Mouse (Mus musculus): ENCODE results near the gene Bid.
A peak's percentile ranks its signal among the peaks of the same experiment; 100 is the strongest.
"Not testable (repeated sequence)": the region's sequence is repeated elsewhere in the genome, so short reads cannot be mapped to it uniquely, and the experiment has no call there.

Gene Bid

DNA sequence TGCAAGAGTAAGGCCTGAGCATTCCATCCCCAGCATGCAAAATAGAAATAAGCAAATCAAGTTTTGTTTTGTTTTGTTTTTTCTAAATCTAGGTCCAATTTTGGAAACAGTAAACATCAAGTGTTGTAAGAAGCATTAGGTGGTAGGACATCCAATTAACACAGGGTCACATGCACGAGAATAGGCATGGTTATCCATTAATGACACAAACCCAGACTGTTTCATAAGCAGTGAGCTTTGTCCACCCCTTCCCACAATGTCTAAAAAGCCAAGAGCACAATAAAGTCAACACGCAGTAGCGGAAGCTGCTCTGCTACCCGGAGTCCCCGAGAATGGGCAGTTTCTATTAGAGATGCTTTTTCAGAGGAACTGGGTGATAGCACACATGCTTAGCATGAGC is 11.5 kb downstream of the Bid start:
- no peak for DNase-seq (ENCODE audit: low read depth, low spot score)

DNA sequence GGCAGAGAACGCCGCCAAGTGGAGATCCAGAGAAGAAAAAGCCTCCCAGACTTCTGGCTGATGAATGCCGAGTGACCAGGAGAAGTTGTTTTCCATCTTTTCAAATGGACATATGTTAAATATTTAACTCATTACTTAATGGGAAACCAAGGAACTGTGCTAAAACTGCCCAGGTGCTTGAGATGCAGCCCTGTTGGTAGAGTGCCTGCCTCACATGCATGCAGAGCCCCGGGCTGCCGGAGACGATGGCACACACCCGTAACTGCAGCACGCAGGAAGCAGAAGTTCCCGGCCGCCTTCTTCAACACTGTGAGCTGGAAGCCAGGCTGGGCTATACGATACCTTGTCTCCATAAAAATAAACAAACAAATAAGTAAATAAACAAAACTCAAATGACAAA is 12.7 kb downstream of the Bid start:
- DNase-seq (ENCODE audit: low read depth, low spot score) = no peak

DNA sequence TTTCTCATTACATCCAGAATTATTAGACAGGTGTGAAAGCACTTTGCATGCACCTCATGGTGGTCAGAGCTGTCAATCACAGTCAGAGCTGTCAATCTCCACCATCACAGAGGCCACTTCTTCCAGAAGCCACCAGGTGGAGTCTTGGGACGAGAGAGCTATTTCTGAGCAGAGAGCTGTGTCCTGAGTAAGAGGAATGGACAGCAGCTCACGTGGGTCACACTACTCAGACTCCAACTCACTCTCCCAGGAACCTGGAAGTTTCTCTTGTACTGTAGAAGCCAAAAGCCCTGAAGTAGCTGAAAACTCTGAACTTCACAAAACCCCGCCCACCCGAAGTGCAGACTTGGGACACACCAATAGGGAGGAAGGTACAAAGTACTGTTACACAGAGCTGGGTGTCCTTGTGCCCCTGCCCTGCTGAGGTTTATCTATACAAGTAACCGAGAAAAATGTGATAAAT is 13.2 kb downstream of the Bid start:
- peak; percentile 32 for DNase-seq (ENCODE audit: low read depth, low spot score)

DNA sequence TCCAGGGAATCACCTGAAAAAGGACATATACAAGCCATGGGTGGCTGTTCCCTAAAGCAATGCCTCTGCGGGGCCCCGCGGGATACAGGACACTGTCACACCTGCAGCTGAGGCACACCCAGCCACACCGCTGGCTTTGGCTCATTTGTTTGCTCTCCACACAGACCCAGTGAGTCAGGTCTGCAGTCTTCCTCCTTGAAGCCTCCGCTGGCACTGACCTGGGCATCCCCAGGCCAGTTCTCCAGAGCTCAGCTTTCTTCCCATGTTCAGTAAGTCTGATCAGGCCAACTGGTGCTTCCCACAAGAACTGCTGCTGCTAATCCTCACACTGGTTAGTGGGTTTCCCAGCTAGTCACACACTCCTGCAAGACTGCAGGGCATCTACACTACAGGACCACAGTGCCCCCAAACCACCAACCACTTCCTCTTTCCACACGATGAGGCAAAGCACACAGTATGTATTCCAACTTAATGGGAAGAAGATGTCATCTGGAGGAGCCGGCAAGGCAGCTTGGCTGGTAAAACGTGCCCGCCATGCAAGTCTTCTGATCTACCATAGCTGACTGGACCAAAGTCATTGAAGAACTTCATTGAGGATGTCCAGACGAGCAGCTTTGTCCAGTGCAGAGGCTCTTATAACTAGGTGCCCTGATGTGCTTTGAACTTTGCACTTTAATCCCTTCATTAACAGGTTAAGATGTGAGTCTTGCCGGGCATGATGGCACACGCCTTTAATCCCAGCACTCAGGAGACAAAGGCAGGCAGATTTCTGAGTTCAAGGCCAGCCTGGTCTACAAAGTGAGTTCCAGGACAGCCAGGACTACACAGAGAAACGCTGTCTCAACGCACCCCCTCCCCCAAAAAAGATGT is 14.6 kb downstream of the Bid start:
- no peak for DNase-seq (ENCODE audit: low read depth, low spot score)

DNA sequence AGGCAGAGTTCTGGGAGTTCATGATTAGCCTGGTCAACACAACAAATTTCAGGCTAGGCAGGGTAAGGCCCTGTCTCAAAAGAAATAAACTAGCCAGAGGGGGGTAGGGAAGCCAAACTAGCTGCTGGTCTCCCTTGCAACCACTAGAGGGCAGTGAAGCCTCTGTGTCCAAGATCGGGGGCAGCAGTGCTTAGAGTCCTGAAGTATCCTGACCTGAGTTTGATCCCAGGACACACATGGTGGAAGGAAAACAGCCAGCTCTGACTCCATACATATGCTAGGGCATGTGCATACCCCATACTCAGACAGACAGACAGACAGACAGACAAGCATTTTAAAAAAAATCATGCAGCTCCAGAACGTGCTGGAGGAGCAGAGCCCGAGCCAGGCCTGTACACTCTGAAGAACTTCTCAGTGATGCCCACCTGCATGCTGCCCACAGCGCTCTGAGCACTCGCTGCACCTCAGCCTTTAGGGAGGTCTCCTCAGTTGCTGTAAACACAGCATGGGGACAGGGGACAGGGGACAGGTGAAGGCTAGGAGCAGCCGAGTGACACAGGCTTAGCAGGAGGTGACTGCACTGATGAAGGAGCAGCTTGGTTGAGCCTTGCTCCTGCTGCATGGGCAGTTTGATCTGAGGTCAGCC is 18.3 kb downstream of the Bid start:
- DNase-seq (ENCODE audit: low read depth, low spot score) = peak; percentile 70

DNA sequence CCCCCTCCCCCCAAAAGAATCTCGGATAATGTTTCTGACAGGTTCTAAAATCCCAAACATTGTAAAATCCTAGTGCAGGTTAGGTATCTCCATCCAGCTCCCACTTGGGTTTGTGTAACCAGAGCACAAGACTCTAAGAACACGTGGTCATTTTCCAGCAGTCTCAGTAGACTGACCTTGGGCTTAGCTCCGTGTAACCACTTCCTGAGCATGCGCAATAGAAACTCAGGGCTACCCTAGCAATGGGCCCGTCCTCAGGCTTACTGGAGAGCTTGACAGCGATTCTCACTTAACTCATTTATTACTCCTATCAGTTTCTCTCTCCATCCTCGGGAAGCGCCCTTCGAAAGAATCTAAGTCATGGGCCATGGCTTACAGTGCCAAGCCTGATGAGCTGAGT is 22.1 kb downstream of the Bid start:
- no peak for DNase-seq (ENCODE audit: low read depth, low spot score)

DNA sequence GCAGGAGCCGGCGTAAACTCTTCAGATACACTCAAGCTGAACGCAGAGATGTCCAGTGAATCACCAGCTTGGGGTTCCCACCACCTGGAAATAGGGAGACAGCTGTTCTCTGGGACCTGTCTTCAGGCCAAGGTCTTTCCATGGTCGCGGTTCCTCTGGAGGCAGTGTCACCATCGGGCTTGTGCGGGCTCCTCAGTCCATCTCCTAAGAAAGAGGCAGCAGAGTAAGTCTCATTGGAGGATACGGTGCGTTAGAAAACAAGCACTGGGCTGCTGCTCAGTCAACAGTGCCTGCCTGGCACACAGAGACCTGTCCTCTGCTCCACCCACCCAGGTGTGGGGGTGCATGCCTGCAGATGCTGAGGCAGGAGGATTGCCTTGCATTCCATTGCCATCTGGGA is 22.6 kb downstream of the Bid start:
- DNase-seq (ENCODE audit: low read depth, low spot score) = no peak

DNA sequence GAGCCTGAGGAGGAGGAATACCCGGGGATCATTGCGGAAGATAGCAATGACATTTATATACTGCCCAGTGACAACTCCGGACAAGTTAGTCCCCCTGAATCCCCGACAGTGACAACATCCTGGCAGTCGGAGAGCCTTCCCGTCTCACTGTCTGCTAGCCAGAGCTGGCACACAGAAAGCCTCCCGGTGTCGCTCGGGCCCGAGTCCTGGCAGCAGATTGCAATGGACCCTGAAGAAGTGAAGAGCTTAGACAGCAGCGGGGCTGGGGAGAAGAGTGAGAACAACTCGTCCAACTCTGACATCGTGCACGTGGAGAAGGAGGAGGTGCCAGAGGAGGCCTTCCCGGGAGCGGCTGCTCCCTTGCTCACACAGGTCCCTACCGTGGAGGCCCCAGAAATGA is 30.0 kb downstream of the Bid start:
- no peak for DNase-seq (ENCODE audit: low read depth, low spot score)

DNA sequence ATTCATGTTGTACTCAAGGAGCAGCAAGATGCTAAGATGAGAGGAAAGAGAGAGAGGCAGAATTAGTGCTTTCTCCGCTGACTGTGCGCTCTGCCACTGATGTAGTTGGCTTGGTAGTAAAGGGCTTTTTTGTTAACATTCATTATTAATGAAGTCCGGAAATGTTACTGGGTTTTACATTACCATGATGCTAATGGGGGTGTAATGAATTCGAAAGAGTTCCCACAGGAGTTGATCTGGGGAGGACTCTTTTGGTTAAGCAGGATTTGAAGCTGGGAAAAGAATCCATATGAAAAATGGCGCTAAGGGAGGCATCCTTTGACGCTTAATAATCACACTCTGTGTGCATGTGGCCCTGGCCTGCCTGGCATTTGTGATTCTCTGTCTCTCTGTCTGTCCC is 32.2 kb downstream of the Bid start:
- no peak for DNase-seq (ENCODE audit: low read depth, low spot score)

DNA sequence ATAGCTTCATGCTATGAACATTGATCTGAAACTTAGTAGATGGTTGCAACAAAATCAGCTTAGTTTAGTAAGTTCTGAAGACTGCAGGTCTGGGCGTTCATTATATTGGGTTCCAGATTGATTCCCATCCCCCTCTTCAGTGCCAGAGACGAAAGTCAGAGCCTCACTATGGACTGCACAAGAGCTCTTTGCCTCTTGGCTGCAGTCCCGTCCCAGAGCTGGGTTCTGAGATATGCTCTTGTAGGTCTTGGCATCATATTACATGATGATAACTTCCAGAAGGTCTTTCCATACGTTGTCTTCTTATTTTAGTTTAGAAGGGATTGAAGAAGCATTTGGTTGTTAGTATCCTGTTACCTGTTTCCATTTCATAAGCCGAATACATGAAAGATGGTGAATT is 37.6 kb downstream of the Bid start:
- DNase-seq (ENCODE audit: low read depth, low spot score) = no peak

DNA sequence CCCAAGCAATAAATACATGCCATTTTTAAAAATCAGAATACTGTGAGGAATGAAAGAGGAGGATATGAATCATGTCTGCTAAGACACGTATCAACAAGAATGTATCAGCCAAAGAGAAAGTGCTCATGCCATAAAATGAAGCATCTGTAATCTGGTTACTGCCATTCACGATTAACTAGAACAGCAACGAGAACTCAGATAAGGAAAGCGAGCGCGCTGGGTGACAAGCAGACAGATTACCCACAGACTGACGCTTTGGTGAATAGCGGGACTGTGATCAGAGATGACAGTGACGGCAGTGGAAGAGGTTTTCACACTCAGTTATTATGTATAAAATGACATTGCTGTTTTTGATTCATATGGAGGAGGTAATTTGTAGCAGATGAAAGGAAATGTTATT is 42.8 kb downstream of the Bid start:
- no peak for DNase-seq (ENCODE audit: low read depth, low spot score)

DNA sequence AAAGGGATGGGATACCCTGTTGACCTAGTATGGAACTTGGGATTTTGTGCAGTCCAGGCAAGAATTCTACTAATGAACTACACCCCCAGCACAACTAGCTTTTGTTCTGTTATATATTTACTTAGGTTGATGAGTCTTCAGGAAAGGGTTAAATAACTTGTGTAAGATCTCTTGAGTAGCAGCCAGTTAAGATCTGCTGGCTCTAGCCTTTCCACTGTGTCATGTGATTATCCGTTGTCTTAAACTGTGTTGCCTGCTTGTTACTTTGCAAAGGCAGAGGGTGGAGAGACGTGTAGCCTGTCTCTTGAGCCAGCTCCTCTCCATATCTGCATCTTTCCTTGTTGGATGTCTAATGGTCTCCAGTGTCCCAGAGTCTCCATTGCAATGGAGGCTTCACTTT is 45.4 kb downstream of the Bid start:
- no peak for DNase-seq (ENCODE audit: low read depth, low spot score)

DNA sequence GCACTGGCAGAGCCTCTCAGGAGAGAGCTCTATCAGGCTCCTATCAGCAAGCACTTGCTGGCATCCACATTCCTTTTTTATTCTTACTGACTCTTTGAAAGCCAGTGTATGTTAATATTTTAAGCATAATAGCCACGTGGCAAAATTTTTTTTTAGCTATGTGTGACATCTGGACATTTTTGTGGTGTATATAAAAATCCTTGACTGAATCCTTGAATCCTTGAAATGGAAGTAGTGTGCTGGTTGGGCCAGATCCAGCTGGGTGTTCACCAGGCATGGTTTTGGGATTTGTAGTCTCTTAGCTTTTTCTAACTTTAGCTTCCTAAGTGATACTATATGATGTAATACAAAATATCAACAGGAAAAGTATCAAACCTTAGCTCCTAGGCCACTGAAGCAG is 47.8 kb downstream of the Bid start:
- DNase-seq (ENCODE audit: low read depth, low spot score) = no peak

DNA sequence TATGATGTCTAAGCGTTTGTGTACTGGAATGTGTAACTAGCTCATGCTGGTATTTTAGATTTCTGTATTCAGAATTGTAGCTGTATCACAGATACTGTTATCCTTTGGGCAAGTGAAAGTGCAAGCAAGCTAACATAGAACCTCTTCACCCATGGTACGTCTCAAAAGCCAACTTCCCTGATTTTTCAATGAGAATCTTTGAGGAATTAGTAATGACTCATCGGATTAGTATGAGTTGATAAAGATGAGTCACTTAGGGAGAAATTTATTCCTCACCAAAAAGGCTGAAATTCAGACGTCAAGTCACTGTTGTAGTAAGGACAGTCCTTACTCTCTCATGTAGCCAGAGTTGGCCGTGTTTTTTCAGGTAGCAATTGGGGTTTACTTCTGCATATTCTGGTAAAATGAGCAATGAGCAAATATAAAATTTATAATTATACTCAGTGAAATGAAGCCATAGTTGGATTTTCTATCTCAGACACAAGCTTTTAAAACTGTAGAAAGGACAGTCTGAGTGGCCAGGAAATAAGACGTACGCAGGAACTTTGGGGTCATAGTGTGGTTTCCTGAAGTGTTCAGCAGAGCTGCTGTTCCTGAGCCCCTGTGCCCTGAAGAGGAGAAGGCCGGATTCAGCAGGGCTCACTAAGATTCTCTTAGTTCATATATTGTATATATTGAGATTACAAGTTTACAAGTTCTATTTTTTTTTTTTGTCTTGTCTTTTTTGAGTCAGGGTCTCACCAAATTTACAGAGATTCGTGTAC is 50.4 kb downstream of the Bid start:
- no peak for DNase-seq (ENCODE audit: low read depth, low spot score)

DNA sequence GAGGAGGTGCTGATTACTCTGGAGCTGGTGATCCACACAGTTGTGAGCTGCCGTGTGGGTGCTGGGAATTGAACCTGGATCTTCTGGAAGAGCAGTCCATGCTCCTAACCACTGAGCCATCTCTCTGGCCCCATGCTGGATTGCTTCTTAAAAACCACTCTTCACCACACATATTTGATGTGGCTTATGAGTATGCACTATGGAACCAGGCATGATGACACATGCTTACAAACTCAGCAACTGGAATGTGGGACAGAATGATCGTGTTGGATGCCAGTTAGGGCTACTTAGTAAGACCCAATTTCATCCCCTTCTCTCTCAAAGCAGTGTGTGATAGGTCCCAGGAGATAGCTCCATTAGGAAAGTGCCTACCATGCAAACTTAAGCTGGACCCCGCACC is 56.6 kb downstream of the Bid start:
- DNase-seq (ENCODE audit: low read depth, low spot score) = no peak

DNA sequence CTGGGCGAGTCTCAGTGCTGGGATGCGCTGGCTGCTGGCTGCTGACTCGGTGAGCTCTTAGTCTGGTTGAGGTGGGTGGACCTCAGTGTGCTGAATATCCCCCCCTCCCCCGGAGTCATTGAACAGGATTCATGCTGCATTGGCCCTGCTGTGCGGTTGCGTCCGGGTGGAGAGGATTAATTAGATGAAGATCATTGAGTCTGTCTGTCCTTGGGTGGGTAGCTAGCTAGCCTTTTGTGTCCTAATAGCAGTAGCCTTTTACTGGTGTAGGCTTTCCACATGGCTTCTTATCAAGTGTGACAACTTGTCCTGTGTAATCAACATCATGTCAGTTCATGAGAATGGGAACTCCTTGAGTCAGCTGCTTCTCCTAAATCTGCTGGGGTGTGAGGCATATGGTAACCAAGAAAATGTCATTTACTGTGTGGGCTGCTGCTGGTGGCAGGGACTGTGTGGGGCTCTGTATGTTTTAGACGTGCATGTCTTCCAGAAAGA is 58.4 kb downstream of the Bid start:
- DNase-seq (ENCODE audit: low read depth, low spot score) = no peak

DNA sequence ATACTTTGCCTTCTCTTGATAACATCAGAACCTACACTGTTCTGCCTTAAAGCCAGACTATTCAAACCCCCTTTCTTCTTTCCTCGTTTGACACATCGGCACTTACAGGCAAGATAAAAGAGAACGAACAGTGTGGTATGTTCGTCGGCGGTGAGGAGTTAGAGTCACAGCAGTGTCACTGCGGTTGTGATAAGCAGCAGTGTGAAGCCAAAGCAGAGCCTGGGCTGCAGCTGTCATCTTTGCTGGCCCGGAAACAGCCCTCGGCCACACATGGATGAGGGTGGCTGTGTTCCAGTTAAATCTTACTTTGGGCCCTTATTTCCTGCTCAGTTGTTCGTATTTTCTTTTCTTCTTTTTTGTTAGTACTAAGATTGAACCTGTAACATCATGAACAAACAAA is 62.2 kb downstream of the Bid start:
- no peak for DNase-seq (ENCODE audit: low read depth, low spot score)

DNA sequence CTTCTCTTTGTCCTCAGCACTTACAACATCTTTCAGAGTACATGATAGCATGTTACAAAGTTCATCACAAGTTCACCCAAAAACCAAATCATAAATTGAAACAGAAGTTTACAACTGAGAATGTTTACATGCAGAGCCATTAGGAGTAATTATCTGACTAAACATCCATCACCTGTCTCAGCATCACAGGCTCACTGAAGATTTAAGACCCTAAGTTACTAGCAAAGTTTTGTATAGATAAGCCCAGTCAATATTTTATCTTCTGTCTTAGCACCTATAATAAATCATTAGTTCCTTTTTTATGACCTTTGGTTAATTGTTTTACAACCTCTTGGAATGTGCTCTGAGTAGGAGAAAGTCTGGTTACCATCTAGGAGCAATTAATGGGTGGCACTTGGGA is 65.9 kb downstream of the Bid start:
- not testable (repeated sequence) for DNase-seq (ENCODE audit: low read depth, low spot score)
